Mouse (Mus musculus) lung, postnatal 14 days (tissue): ENCODE data around the gene Gmfb.
A peak's percentile ranks its signal among the peaks of the same experiment; 100 is the strongest.

Source experiments
- DNase-seq: peaks from one replicate; pipeline ENCODE4 v3.0.0; 2021

The Gmfb gene

GRCm38 (mm10) chr14:46800684-46801345 is 21.2 kb downstream of the Gmfb start:
- no peak for DNase-seq

- DNase-seq = no peak
Measured at GRCm38 (mm10) chr14:46794157-46794556, 27.9 kb downstream of the Gmfb start.

- DNase-seq = no peak
Measured at GRCm38 (mm10) chr14:46790723-46791122, 31.3 kb downstream of the Gmfb start.

- DNase-seq = no peak
Measured at GRCm38 (mm10) chr14:46790303-46790702, 31.7 kb downstream of the Gmfb start.

- DNase-seq = no peak
Measured at GRCm38 (mm10) chr14:46788505-46788901, 33.5 kb downstream of the Gmfb start.

- peak; percentile 91 for DNase-seq
Measured at GRCm38 (mm10) chr14:46787787-46788504, 34.1 kb downstream of the Gmfb start, which contains the start of gene Cnih1. TSS of gene Cnih1 (minus strand) at chr14:46788411.

- no peak for DNase-seq
Measured at GRCm38 (mm10) chr14:46787454-46787786, 34.6 kb downstream of the Gmfb start.

GRCm38 (mm10) chr14:46785247-46785646 is 36.8 kb downstream of the Gmfb start:
- DNase-seq = no peak

GRCm38 (mm10) chr14:46783327-46783926 is 38.6 kb downstream of the Gmfb start:
- DNase-seq = no peak

GRCm38 (mm10) chr14:46782187-46782828 is 39.7 kb downstream of the Gmfb start:
- DNase-seq = no peak

GRCm38 (mm10) chr14:46781086-46781485 is 41.0 kb downstream of the Gmfb start:
- no peak for DNase-seq

- DNase-seq = no peak
Measured at GRCm38 (mm10) chr14:46779217-46779616, 42.8 kb downstream of the Gmfb start.

- DNase-seq = no peak
Measured at GRCm38 (mm10) chr14:46778756-46779155, 43.3 kb downstream of the Gmfb start.

GRCm38 (mm10) chr14:46770036-46770435 is 52.0 kb downstream of the Gmfb start:
- no peak for DNase-seq

- no peak for DNase-seq
Measured at GRCm38 (mm10) chr14:46767116-46767515, 54.9 kb downstream of the Gmfb start.

- DNase-seq = no peak
Measured at GRCm38 (mm10) chr14:46761186-46761585, 60.9 kb downstream of the Gmfb start.

- DNase-seq = peak; percentile 90
Measured at GRCm38 (mm10) chr14:46760355-46761029, 61.5 kb downstream of the Gmfb start, which contains the start of gene Cdkn3. TSS of gene Cdkn3 (plus strand) at chr14:46760541.

GRCm38 (mm10) chr14:46759970-46760354 is 62.1 kb downstream of the Gmfb start:
- no peak for DNase-seq
